13 mouse cellular contexts compared by ENCODE assay signal in the genomic region with DNA sequence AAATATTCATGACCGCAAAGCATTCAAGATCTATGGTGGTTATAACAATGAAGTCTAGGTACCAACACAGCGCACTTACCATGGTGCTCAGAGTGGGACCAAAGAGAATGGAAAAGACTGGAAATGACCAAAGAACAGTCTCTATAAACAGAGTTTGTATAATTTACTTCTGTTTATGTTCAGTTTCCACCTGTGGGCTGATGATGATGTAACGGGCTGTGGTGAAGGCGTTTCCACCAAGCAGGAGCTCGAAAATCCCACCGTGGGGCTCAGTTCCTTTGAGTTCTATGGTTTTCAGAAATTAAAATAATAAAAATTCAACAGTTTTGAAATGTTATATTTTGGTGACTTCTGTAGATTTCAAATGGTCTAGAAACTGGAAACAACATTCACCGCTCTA.
"Had no signal": no experiment of that assay in that cellular context is flagged by ENCODE, and none has a peak within 500 bp of the region (broad histone marks: within the 10 kb centered on the region; RNA-seq: fewer than 3 reads in every experiment).

No protein-coding gene starts in this region.

- H3K9ac ChIP-seq: liver, embryonic 15.5 days; midbrain, embryonic 15.5 days; neural tube, embryonic 13.5 days had no signal

- H3K4me1 ChIP-seq: liver, embryonic 15.5 days had no signal

- H3K9me3 ChIP-seq: liver, embryonic 15.5 days; megakaryocyte, embryonic 14.5 days; midbrain, embryonic 15.5 days; neural tube, embryonic 13.5 days had no signal

- ATAC-seq: lung, postnatal 0 days; midbrain, embryonic 15.5 days had no signal

- H3K4me2 ChIP-seq: liver, embryonic 11.5 days; liver, embryonic 15.5 days; midbrain, embryonic 11.5 days; midbrain, embryonic 15.5 days; neural tube, embryonic 13.5 days had no signal

- H3K27ac ChIP-seq: liver, embryonic 15.5 days; midbrain, embryonic 15.5 days; neural tube, embryonic 13.5 days; stomach, postnatal 0 days had no signal

- H3K4me3 ChIP-seq: liver, embryonic 15.5 days; megakaryocyte, embryonic 14.5 days; midbrain, embryonic 15.5 days; neural tube, embryonic 13.5 days had no signal

- H3K27me3 ChIP-seq: liver, embryonic 15.5 days; megakaryocyte, embryonic 14.5 days; midbrain, embryonic 15.5 days; neural tube, embryonic 13.5 days had no signal

- DNase-seq: kidney, postnatal 25 days; left cerebral cortex, postnatal 4 days; lung, adult 2 months; retina, postnatal 1 day; thymus, postnatal 4 days had no signal

- H3K36me3 ChIP-seq: liver, embryonic 15.5 days; midbrain, embryonic 15.5 days; neural tube, embryonic 13.5 days had no signal
